Mouse (Mus musculus) neural tube, embryonic 14.5 days (tissue): Measurements from ENCODE around the gene Kmt5b. TPM values are rescaled to one million over a fixed set of nuclear protein-coding genes. Genes with fewer than 3 reads are reported as not detected.
A peak's percentile ranks its signal among the peaks of the same experiment; 100 is the strongest.

ENCODE experiments used
- ATAC-seq: fragments of 200-750 bp; cut with Nextera tagmentation; 2 replicates; pipeline ENCODE4 v1.8.0; 2017; ENCODE audit warnings: low read depth, mild to moderate bottlenecking, moderate TSS enrichment, moderate library complexity
- H3K27ac ChIP-seq: fragments of 300-500 bp; sonication (generic); 2 replicates; pipeline ENCODE4 v1.5.1; 2014; ENCODE audit warnings: low read depth, mild to moderate bottlenecking, control low read depth, low read length, moderate library complexity, mixed read lengths
- H3K27me3 ChIP-seq: fragments of 300-500 bp; sonication (generic); 2 replicates; pipeline ENCODE4 v1.6.1; 2014; ENCODE audit warnings: low read length; ENCODE audit not compliant: control insufficient read depth, insufficient read depth
- H3K36me3 ChIP-seq: fragments of 300-500 bp; sonication (generic); 2 replicates; pipeline ENCODE4 v1.6.1; 2014; ENCODE audit warnings: low read length, mixed read lengths; ENCODE audit not compliant: control insufficient read depth, insufficient read depth
- H3K4me1 ChIP-seq: fragments of 300-500 bp; sonication (generic); 2 replicates; pipeline ENCODE4 v1.6.1; 2014; ENCODE audit warnings: low read length; ENCODE audit not compliant: control insufficient read depth, insufficient read depth
- H3K4me2 ChIP-seq: fragments of 300-500 bp; sonication (generic); 2 replicates; pipeline ENCODE4 v1.6.1; 2014; ENCODE audit warnings: mild to moderate bottlenecking, low read depth, low read length, control low read depth
- H3K4me3 ChIP-seq: fragments of 300-500 bp; sonication (generic); 2 replicates; pipeline ENCODE4 v1.5.1; 2014; ENCODE audit warnings: low read depth, low read length, control low read depth, mixed read lengths
- H3K9ac ChIP-seq: fragments of 300-500 bp; sonication (generic); replicated peaks from 2 replicates; pipeline ENCODE4 v1.6.1; 2014; ENCODE audit warnings: low read depth, mild to moderate bottlenecking, control low read depth, low read length, mixed read lengths
- H3K9me3 ChIP-seq: fragments of 300-500 bp; sonication (generic); 2 replicates; pipeline ENCODE4 v1.6.1; 2016; ENCODE audit warnings: low read length; ENCODE audit not compliant: control insufficient read depth
- WGBS: fragments of 180-500 bp; shearing (Covaris S2); extraction: QIAGEN DNeasy Blood & Tissue Kit; methylation state at CpG from one replicate; pipeline ENCODE4 v1.1.7; 2014; 5-methylcytosine and 5-hydroxymethylcytosine counted together
- polyA plus RNA-seq: library from polyadenylated mRNA; unstranded; fragments of >200 nt; fragmentation: Nextera tagmentation; extraction: Ambion mirVana; gene quantifications from 2 replicates; pipeline ENCODE4 v1.2.1, GENCODE M21; 2014

Kmt5b gene
- polyA plus RNA-seq, 1 experiment from 2014 or later, result 65.3 TPM

- peaks cover 19% of the 10 kb centered on the region for H3K4me1 ChIP-seq
- no peak for ATAC-seq
Observed at GRCm38 (mm10) chr19:3765221-3765820, 1.9 kb upstream of the Kmt5b start.

GRCm38 (mm10) chr19:3766378-3766777 lies 843 bp upstream of the Kmt5b start:
- peak overlapping the region; percentile 89 for H3K4me2 ChIP-seq
- ATAC-seq, result no peak
- no peak overlapping the region; the same call in 1 of the 2 replicates for H3K27ac ChIP-seq
- H3K9me3 ChIP-seq, result no peaks in the 10 kb centered on the region
- no peaks in the 10 kb centered on the region; the same call in 1 of the 2 replicates for H3K36me3 ChIP-seq
- H3K4me3 ChIP-seq, result peak overlapping the region; percentile 97
- H3K27me3 ChIP-seq, result no peaks in the 10 kb centered on the region; the same call in 1 of the 2 replicates
- WGBS, result 97% methylated on average over 5 of the region's 5 CpGs
- peaks cover 24% of the 10 kb centered on the region for H3K4me1 ChIP-seq
- 0 out of 2 replicates have a peak overlapping the region, but pooled peaks have one; percentile 100 for H3K9ac ChIP-seq

More at GRCm38 (mm10) chr19:3765221-3765820, 1.9 kb upstream of the Kmt5b start:
- no peak overlapping the region for H3K4me2 ChIP-seq
- no peaks in the 10 kb centered on the region; the same call in 1 of the 2 replicates for H3K27me3 ChIP-seq
- no peak overlapping the region for H3K4me3 ChIP-seq
- H3K36me3 ChIP-seq, result no peaks in the 10 kb centered on the region; the same call in 1 of the 2 replicates
- H3K9ac ChIP-seq, result no peak overlapping the region
- whole genome bisulfite sequencing, result 82% methylated on average over 4 of the region's 4 CpGs
- no peaks in the 10 kb centered on the region for H3K9me3 ChIP-seq
- no peak overlapping the region for H3K27ac ChIP-seq

GRCm38 (mm10) chr19:3767781-3768696 lies 818 bp downstream of the Kmt5b start:
- H3K4me3 ChIP-seq, result peak overlapping the region; percentile 97
- no peaks in the 10 kb centered on the region; the same call in 1 of the 2 replicates for H3K27me3 ChIP-seq
- H3K4me2 ChIP-seq, result peak overlapping the region; percentile 89
- no peaks in the 10 kb centered on the region; the same call in 1 of the 2 replicates for H3K36me3 ChIP-seq
- peaks cover 24% of the 10 kb centered on the region for H3K4me1 ChIP-seq
- H3K27ac ChIP-seq, result peak overlapping the region; percentile 100
- peak overlapping the region; percentile 100 for H3K9ac ChIP-seq
- WGBS, result under 1% methylated on average over 105 of the region's 111 CpGs
- ATAC-seq, result peak; percentile 70
- no peaks in the 10 kb centered on the region for H3K9me3 ChIP-seq

- H3K27me3 ChIP-seq, result no peaks in the 10 kb centered on the region; the same call in 1 of the 2 replicates
- H3K9me3 ChIP-seq, result no peaks in the 10 kb centered on the region
- peak overlapping the region; percentile 100 for H3K9ac ChIP-seq
- ATAC-seq, result peak; percentile 84
- peak overlapping the region; percentile 89 for H3K4me2 ChIP-seq
- peak overlapping the region; percentile 97 for H3K4me3 ChIP-seq
- WGBS, result 2% methylated on average over 52 of the region's 60 CpGs
- H3K27ac ChIP-seq, result peak overlapping the region; percentile 100
- H3K36me3 ChIP-seq, result no peaks in the 10 kb centered on the region; the same call in 1 of the 2 replicates
- peaks cover 24% of the 10 kb centered on the region for H3K4me1 ChIP-seq
Observed at GRCm38 (mm10) chr19:3768697-3769383, 1.6 kb downstream of the Kmt5b start.

GRCm38 (mm10) chr19:3769533-3769932 lies 2.3 kb downstream of the Kmt5b start:
- no peaks in the 10 kb centered on the region for H3K9me3 ChIP-seq
- WGBS, result 80% methylated on average over 6 of the region's 6 CpGs
- H3K27ac ChIP-seq, result no peak overlapping the region
- no peaks in the 10 kb centered on the region; the same call in 1 of the 2 replicates for H3K36me3 ChIP-seq
- no peaks in the 10 kb centered on the region; the same call in 1 of the 2 replicates for H3K27me3 ChIP-seq
- peaks cover 24% of the 10 kb centered on the region for H3K4me1 ChIP-seq
- H3K4me3 ChIP-seq, result peak overlapping the region; percentile 97
- H3K9ac ChIP-seq, result peak overlapping the region; percentile 100; the same call in 1 of the 2 replicates
- peak overlapping the region; percentile 89 for H3K4me2 ChIP-seq
- ATAC-seq, result no peak

GRCm38 (mm10) chr19:3774159-3774558 lies 6.9 kb downstream of the Kmt5b start:
- Histone ChIP-seq H3K4me2 (no peak overlapping the region), H3K4me3 (no peak overlapping the region), H3K4me1 (peaks cover 20% of the 10 kb centered on the region), H3K9me3 (no peaks in the 10 kb centered on the region), H3K27me3 (no peaks in the 10 kb centered on the region), H3K9ac (no peak overlapping the region), H3K36me3 (no peaks in the 10 kb centered on the region; the same call in 1 of the 2 replicates), H3K27ac (no peak overlapping the region)
- ATAC-seq, result no peak
- WGBS, result 59% methylated on average over 2 of the region's 2 CpGs

- Histone ChIP-seq H3K36me3 (no peaks in the 10 kb centered on the region; the same call in 1 of the 2 replicates), H3K4me3 (no peak overlapping the region), H3K27me3 (no peaks in the 10 kb centered on the region), H3K4me1 (0 out of 2 replicates have a peak, but pooled peaks cover 3% of the 10 kb centered on the region), H3K27ac (no peak overlapping the region), H3K9me3 (no peaks in the 10 kb centered on the region), H3K4me2 (no peak overlapping the region), H3K9ac (no peak overlapping the region)
- 91% methylated on average over 8 of the region's 8 CpGs for WGBS
- ATAC-seq, result no peak
Observed at GRCm38 (mm10) chr19:3778713-3779112, 11.5 kb downstream of the Kmt5b start.

- H3K4me2 ChIP-seq, result no peak overlapping the region
- H3K9ac ChIP-seq, result no peak overlapping the region
- ATAC-seq, result no peak
- no peaks in the 10 kb centered on the region for H3K4me1 ChIP-seq
- no peaks in the 10 kb centered on the region for H3K9me3 ChIP-seq
- H3K27ac ChIP-seq, result no peak overlapping the region
- H3K27me3 ChIP-seq, result no peaks in the 10 kb centered on the region
- H3K36me3 ChIP-seq, result peaks cover 31% of the 10 kb centered on the region
- no peak overlapping the region for H3K4me3 ChIP-seq
- WGBS, result 94% methylated on average over 1 of the region's 1 CpGs
Observed at GRCm38 (mm10) chr19:3790077-3790476, 22.9 kb downstream of the Kmt5b start.
